Mouse (Mus musculus) lung, embryonic 14.5 days (tissue): ENCODE measurements around the gene Qdpr. TPM values are rescaled to one million over a fixed set of nuclear protein-coding genes. Genes with fewer than 3 reads are reported as not detected.

Experiments
- ATAC-seq: fragments of 200-750 bp; cut with Nextera tagmentation; 2 replicates; pipeline ENCODE4 v1.8.0; 2017; ENCODE audit warnings: mild to moderate bottlenecking, moderate TSS enrichment, moderate library complexity; ENCODE audit not compliant: insufficient read depth
- DNase-seq: peaks from one replicate; pipeline ENCODE4 v3.0.0-alpha.2; 2015
- H3K27ac ChIP-seq: fragments of 300-500 bp; sonication (generic); 2 replicates; pipeline ENCODE4 v1.5.1; 2014; ENCODE audit warnings: low read depth, mild to moderate bottlenecking, moderate library complexity
- H3K27me3 ChIP-seq: fragments of 300-500 bp; sonication (generic); 2 replicates; pipeline ENCODE4 v1.6.1; 2014; ENCODE audit warnings: low read length, control low read depth; ENCODE audit not compliant: insufficient read depth
- H3K36me3 ChIP-seq: fragments of 300-500 bp; sonication (generic); 2 replicates; pipeline ENCODE4 v1.6.1; 2014; ENCODE audit warnings: control low read depth; ENCODE audit not compliant: insufficient read depth
- H3K4me1 ChIP-seq: fragments of 300-500 bp; sonication (generic); 2 replicates; pipeline ENCODE4 v1.6.1; 2014; ENCODE audit warnings: antibody characterized with exemption, control low read depth; ENCODE audit not compliant: insufficient read depth
- H3K4me2 ChIP-seq: fragments of 300-500 bp; sonication (generic); 2 replicates; pipeline ENCODE4 v1.6.1; 2014; ENCODE audit warnings: mild to moderate bottlenecking
- H3K4me3 ChIP-seq: fragments of 300-500 bp; sonication (generic); 2 replicates; pipeline ENCODE4 v1.5.1; 2014; ENCODE audit warnings: low read depth, low read length
- H3K9ac ChIP-seq: fragments of 300-500 bp; sonication (generic); 2 replicates; pipeline ENCODE4 v1.6.1; 2014
- H3K9me3 ChIP-seq: fragments of 300-500 bp; sonication (generic); 2 replicates; pipeline ENCODE4 v1.6.1; 2016; ENCODE audit warnings: low read depth, low read length, control low read depth
- CTCF ChIP-seq: IDR thresholded peaks from 2 replicates; pipeline ENCODE4 v1.5.1; 2016; ENCODE audit warnings: antibody characterized with exemption, low read depth
- WGBS: fragments of 180-500 bp; shearing (Covaris S2); extraction: QIAGEN DNeasy Blood & Tissue Kit; methylation state at CpG from one replicate; pipeline ENCODE4 v1.1.7; 2014; 5-methylcytosine and 5-hydroxymethylcytosine counted together
- polyA plus RNA-seq: library from polyadenylated mRNA; unstranded; fragments of >200 nt; fragmentation: Nextera tagmentation; extraction: Ambion mirVana; gene quantifications from 2 replicates; pipeline ENCODE4 v1.2.1, GENCODE M21; 2014

The Qdpr gene
- polyA plus RNA-seq, 1 experiment from 2014 or later = 122 TPM

GRCm38 (mm10) chr5:45477601-45478000, 27.6 kb upstream of the Qdpr start:
- WGBS = 74% methylated on average over 7 of the region's 7 CpGs
- no peak for TF ChIP-seq CTCF
- Histone ChIP-seq H3K9ac (no peak overlapping the region), H3K9me3 (no peaks in the 10 kb centered on the region), H3K4me3 (no peak overlapping the region), H3K27ac (no peak overlapping the region), H3K4me1 (no peaks in the 10 kb centered on the region), H3K4me2 (no peak overlapping the region), H3K36me3 (no peaks in the 10 kb centered on the region), H3K27me3 (no peaks in the 10 kb centered on the region)
- DNase-seq (no peak), ATAC-seq (no peak)

DNA sequence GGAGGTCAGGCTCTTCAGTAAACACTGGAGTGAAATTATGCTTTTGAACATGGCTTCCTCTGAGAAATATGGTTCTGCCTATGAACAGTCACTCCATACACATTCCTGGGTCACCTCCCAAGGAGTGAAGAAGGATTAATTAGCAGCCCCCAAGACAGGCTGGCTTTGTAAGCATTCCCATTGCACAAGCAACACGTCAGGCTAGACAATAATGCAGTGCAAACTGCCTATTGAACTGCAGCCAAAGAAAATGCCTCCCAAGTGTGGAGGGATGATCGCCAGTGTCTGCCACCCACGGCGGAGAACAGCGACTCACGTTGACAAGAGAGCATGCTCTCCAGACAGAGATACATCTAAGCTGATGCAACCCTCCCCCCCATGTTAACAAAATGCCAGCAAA, 26.3 kb upstream of the Qdpr start:
- peak; percentile 94 for DNase-seq
- TF ChIP-seq CTCF = no peak
- 22% methylated on average over 6 of the region's 6 CpGs for WGBS

GRCm38 (mm10) chr5:45475771-45476170, 25.7 kb upstream of the Qdpr start:
- no peaks in the 10 kb centered on the region for H3K4me1 ChIP-seq
- H3K9me3 ChIP-seq = no peaks in the 10 kb centered on the region
- no peak overlapping the region for H3K4me2 ChIP-seq
- ATAC-seq (peak; percentile 70), DNase-seq (peak; percentile 60)
- no peak for TF ChIP-seq CTCF
- no peaks in the 10 kb centered on the region for H3K27me3 ChIP-seq
- no peak overlapping the region for H3K9ac ChIP-seq
- 65% methylated on average over 5 of the region's 5 CpGs for WGBS
- H3K4me3 ChIP-seq = no peak overlapping the region
- no peaks in the 10 kb centered on the region for H3K36me3 ChIP-seq
- peak overlapping the region; percentile 82 for H3K27ac ChIP-seq

More for the DNA sequence above, 26.3 kb upstream of the Qdpr start:
- Histone ChIP-seq H3K4me1 (no peaks in the 10 kb centered on the region), H3K4me2 (peak overlapping the region; percentile 0; the same call in 1 of the 2 replicates), H3K27me3 (no peaks in the 10 kb centered on the region), H3K9ac (no peak overlapping the region), H3K27ac (peak overlapping the region; percentile 82), H3K36me3 (no peaks in the 10 kb centered on the region), H3K4me3 (no peak overlapping the region), H3K9me3 (no peaks in the 10 kb centered on the region)
- peak; percentile 95 for ATAC-seq

GRCm38 (mm10) chr5:45474758-45475157, 24.7 kb upstream of the Qdpr start:
- Histone ChIP-seq H3K4me2 (no peak overlapping the region), H3K9ac (no peak overlapping the region), H3K27me3 (no peaks in the 10 kb centered on the region), H3K9me3 (no peaks in the 10 kb centered on the region), H3K27ac (no peak overlapping the region), H3K36me3 (no peaks in the 10 kb centered on the region), H3K4me1 (no peaks in the 10 kb centered on the region), H3K4me3 (no peak overlapping the region)
- no peak for ATAC-seq
- WGBS = 57% methylated on average over 3 of the region's 4 CpGs
- no peak for TF ChIP-seq CTCF
- DNase-seq = no peak

GRCm38 (mm10) chr5:45474215-45474614, 24.2 kb upstream of the Qdpr start:
- Histone ChIP-seq H3K9me3 (no peaks in the 10 kb centered on the region), H3K4me3 (no peak overlapping the region), H3K36me3 (no peaks in the 10 kb centered on the region), H3K4me2 (no peak overlapping the region), H3K27ac (no peak overlapping the region), H3K9ac (no peak overlapping the region), H3K4me1 (no peaks in the 10 kb centered on the region), H3K27me3 (no peaks in the 10 kb centered on the region)
- TF ChIP-seq CTCF = peak; percentile 85
- peak; percentile 95 for DNase-seq
- WGBS = 25% methylated on average over 6 of the region's 6 CpGs
- no peak for ATAC-seq

DNA sequence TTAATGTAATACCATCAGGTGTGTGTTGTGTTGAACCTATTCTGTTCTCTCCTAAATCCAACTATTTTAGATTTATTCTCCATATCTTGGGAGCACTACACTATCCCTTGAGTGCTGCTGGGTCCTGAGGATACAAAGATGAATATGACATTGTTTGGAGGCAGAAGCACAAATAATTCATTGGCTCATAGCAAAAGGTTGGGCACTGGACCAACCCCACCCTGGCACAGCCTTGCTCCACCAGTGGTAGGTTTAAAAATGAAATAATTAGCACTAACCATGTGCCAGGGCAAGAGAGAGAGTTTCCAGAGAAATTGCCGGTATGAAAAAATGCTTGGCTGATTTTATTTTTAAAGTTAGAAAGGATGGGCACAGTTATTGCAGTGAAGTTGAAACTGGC, 23.5 kb upstream of the Qdpr start:
- Histone ChIP-seq H3K4me1 (no peaks in the 10 kb centered on the region), H3K36me3 (no peaks in the 10 kb centered on the region), H3K4me3 (no peak overlapping the region), H3K27ac (no peak overlapping the region; the same call in 1 of the 2 replicates), H3K9me3 (no peaks in the 10 kb centered on the region), H3K27me3 (no peaks in the 10 kb centered on the region), H3K9ac (no peak overlapping the region), H3K4me2 (no peak overlapping the region)
- 85% methylated on average over 1 of the region's 1 CpGs for WGBS
- no peak for TF ChIP-seq CTCF
- ATAC-seq = no peak
- DNase-seq = no peak

DNA sequence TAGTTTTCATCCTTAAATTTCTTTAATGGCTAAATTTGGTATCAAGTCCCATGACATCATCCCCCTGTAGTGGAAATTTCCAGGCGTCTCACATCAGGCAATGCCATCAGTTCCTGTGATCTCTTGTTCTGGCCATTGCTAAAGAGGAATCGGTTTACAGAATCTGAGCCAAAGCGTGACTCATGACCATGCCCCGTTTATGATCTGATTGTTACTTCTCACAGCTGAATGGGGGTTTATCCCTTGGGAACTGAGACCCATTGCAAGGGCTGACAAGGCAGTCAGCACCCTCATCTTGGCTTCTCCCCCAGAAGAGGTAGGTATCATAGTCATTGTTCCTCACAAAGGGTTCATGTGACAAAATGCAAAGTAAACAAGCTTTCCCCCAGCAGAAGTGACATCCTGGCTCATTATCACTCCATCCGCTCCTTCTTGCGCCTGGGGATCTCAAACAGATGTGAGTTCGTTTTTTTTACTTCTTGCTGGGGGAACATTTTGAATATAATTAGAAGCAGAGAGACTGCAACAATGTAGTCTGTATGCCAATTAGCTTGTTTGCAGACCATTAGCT, 22.9 kb upstream of the Qdpr start:
- TF ChIP-seq CTCF = no peak

DNA sequence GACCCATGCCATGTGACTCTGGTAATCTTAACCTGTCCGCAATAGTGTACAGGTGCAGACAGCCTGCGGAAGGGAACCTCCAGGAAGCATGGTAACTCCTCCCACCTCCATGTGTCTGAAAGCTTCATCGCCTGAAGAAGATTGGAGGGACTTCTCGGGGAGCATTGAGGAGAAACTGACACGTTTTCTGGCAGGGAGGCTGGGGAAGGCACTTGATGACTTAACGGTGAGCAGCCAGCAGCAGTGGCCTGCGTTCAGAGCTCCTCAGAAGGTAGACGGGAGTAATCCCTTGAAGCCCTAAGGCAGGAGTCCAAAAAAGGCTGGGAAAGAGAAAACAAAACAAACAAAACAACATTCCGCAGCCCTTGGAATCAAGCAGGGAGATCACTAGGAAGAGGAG, 4.4 kb upstream of the Qdpr start:
- no peak for ATAC-seq
- Histone ChIP-seq H3K4me2 (no peak overlapping the region), H3K27ac (no peak overlapping the region), H3K4me1 (no peaks in the 10 kb centered on the region), H3K9me3 (no peaks in the 10 kb centered on the region), H3K4me3 (no peak overlapping the region), H3K36me3 (no peaks in the 10 kb centered on the region), H3K27me3 (no peaks in the 10 kb centered on the region), H3K9ac (no peak overlapping the region)
- 34% methylated on average over 9 of the region's 9 CpGs for WGBS
- no peak for DNase-seq
- TF ChIP-seq CTCF = no peak

More for the DNA sequence above, 22.9 kb upstream of the Qdpr start:
- no peak overlapping the region for H3K4me2 ChIP-seq
- no peaks in the 10 kb centered on the region for H3K4me1 ChIP-seq
- DNase-seq (peak; percentile 82), ATAC-seq (0 out of 2 replicates have a peak, but pooled peaks have one; percentile 23)
- no peaks in the 10 kb centered on the region for H3K27me3 ChIP-seq
- no peaks in the 10 kb centered on the region for H3K9me3 ChIP-seq
- H3K36me3 ChIP-seq = no peaks in the 10 kb centered on the region
- 17% methylated on average over 7 of the region's 7 CpGs for WGBS
- no peak overlapping the region for H3K9ac ChIP-seq
- no peak overlapping the region for H3K4me3 ChIP-seq
- H3K27ac ChIP-seq = no peak overlapping the region; the same call in 1 of the 2 replicates
